Mouse (Mus musculus) neural tube, embryonic 15.5 days (tissue): ENCODE measurements around the gene Gm13283. TPM values are rescaled to one million over a fixed set of nuclear protein-coding genes. Genes with fewer than 3 reads are reported as not detected.
"Not testable (repeated sequence)": the region's sequence is repeated elsewhere in the genome, so short reads cannot be mapped to it uniquely, and the experiment has no call there.

Experiments
- ATAC-seq: fragments of 200-750 bp; cut with Nextera tagmentation; 2 replicates; pipeline ENCODE4 v1.8.0; 2017; ENCODE audit warnings: mild to moderate bottlenecking, moderate TSS enrichment, moderate library complexity; ENCODE audit not compliant: low FRiP score
- H3K27ac ChIP-seq: fragments of 300-500 bp; sonication (generic); replicated peaks from 2 replicates; pipeline ENCODE4 v1.5.1; 2015; ENCODE audit warnings: mild to moderate bottlenecking, inconsistent platforms
- H3K27me3 ChIP-seq: fragments of 300-500 bp; sonication (generic); replicated peaks from 2 replicates; pipeline ENCODE4 v1.6.1; 2015; ENCODE audit warnings: inconsistent platforms
- H3K36me3 ChIP-seq: fragments of 300-500 bp; sonication (generic); 2 replicates; pipeline ENCODE4 v1.6.1; 2015; ENCODE audit warnings: inconsistent platforms
- H3K4me1 ChIP-seq: fragments of 300-500 bp; sonication (generic); 2 replicates; pipeline ENCODE4 v1.6.1; 2015; ENCODE audit warnings: inconsistent platforms
- H3K4me2 ChIP-seq: fragments of 300-500 bp; sonication (generic); 2 replicates; pipeline ENCODE4 v1.6.1; 2015; ENCODE audit warnings: inconsistent platforms, mild to moderate bottlenecking, moderate library complexity
- H3K4me3 ChIP-seq: fragments of 300-500 bp; sonication (generic); replicated peaks from 2 replicates; pipeline ENCODE4 v1.5.1; 2015; ENCODE audit warnings: mild to moderate bottlenecking, inconsistent platforms
- H3K9ac ChIP-seq: fragments of 300-500 bp; sonication (generic); replicated peaks from 2 replicates; pipeline ENCODE4 v1.6.1; 2015; ENCODE audit warnings: mild to moderate bottlenecking, inconsistent platforms
- H3K9me3 ChIP-seq: fragments of 300-500 bp; sonication (generic); replicated peaks from 2 replicates; pipeline ENCODE4 v1.6.1; 2016; ENCODE audit warnings: inconsistent platforms
- WGBS: fragments of 180-500 bp; shearing (Covaris S2); methylation state at CpG from one replicate; pipeline ENCODE4 v1.1.7; 2015; ENCODE audit warnings: mixed read lengths; 5-methylcytosine and 5-hydroxymethylcytosine counted together
- polyA plus RNA-seq: library from polyadenylated mRNA; unstranded; fragments of >200 nt; fragmentation: Nextera tagmentation; extraction: Ambion mirVana; gene quantifications from 2 replicates; pipeline ENCODE4 v1.2.1, GENCODE M21; 2015

Gene Gm13283
- 0.18 TPM in 1 of 2 replicates, not detected in the other for polyA plus RNA-seq

DNA sequence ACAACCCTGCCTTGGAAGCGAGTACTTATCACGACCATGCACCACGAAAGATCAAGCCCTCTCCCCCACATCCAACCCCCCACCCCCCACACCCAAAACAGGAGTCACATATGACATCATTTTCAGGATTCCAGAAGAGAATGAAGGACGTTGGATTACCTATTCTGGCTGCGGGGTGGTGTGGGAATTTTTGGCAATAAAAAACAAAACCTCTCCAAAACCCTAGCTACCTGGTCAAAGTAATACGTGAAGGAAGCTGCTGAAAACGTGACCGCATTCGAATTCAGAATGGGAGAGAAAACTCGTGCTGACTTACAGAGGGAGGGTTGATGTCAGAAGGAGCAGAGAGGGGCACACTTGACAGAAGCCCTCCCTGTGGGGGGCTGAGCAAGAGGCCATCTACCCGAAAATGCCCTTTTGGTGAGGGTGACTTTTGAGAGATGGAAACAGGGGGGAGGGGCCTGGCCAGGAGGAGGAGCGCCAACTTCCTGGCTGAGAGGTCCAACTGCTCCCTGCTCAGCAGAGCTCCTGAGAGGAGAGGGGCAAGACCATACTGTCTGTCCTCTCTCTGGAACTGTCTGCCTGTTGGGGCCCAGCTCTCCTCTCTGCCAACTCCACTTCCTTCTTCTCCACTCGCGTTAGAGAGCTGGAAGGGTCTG, at the start of gene Gm13283:
TSS of gene Gm13283 (plus strand) at position 510 of the 659 bp plus-strand sequence.
- H3K4me1 ChIP-seq, H3K36me3 ChIP-seq, ATAC-seq, H3K27me3 ChIP-seq, H3K9me3 ChIP-seq, H3K27ac ChIP-seq, H3K9ac ChIP-seq: not testable (repeated sequence)
- 35% methylated on average over 9 of the region's 14 CpGs for WGBS
- H3K4me2 ChIP-seq: peak within 1 kb of the TSS; percentile 68
- H3K4me3 ChIP-seq: peak within 1 kb of the TSS; percentile 36

DNA sequence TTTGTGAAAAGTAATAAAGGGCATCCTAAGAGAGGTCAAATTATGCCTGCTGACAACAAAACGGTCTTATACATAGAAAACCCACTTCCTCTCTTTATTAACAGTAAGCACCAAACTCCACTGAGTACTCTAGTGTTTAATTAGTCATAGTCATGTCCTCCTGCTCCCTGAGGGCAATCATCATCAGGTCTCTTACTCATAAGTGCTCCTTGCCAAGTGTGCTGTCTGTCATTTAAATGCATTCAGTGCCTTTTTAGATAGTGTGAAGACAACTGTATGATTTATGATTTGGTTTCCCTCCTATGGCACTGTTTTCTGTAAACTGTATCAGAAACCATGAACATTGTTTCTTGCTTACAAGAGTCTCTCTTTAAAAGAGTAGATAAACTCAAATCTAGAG, 45.6 kb upstream of the Gm13283 start:
- Histone ChIP-seq H3K4me3 (no peak overlapping the region), H3K9ac (no peak overlapping the region), H3K27ac (no peak overlapping the region), H3K9me3 (no peaks in the 10 kb centered on the region), H3K36me3 (peaks cover 12% of the 10 kb centered on the region), H3K4me1 (peaks cover 18% of the 10 kb centered on the region), H3K27me3 (no peaks in the 10 kb centered on the region), H3K4me2 (no peak overlapping the region)
- WGBS: 78% methylated on average over 1 of the region's 1 CpGs
- ATAC-seq: no peak

DNA sequence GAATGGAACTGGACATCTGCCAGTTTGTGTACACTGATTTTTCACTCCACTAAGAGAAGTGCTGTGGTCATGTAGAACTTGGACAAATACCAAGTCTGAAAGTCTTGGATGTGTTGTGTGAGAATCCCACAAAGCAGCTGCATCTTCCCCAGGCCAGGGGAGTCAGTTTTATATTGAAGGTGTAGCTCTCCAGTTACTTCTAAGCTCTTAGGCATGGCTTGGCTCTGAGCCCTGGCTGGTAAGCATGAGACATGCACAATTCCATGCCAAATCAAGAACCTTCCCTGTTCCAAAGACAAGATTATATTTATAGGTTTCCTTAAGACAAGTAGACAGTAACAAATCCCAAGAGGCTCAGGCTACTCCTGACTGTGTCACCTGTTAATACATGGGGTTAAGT, 44.9 kb upstream of the Gm13283 start:
- H3K27ac ChIP-seq: no peak overlapping the region
- H3K4me1 ChIP-seq: peaks cover 22% of the 10 kb centered on the region
- peaks cover 12% of the 10 kb centered on the region for H3K36me3 ChIP-seq
- H3K9ac ChIP-seq: no peak overlapping the region
- no peaks in the 10 kb centered on the region for H3K9me3 ChIP-seq
- no peak overlapping the region for H3K4me3 ChIP-seq
- no peak for ATAC-seq
- H3K27me3 ChIP-seq: no peaks in the 10 kb centered on the region
- no peak overlapping the region for H3K4me2 ChIP-seq

DNA sequence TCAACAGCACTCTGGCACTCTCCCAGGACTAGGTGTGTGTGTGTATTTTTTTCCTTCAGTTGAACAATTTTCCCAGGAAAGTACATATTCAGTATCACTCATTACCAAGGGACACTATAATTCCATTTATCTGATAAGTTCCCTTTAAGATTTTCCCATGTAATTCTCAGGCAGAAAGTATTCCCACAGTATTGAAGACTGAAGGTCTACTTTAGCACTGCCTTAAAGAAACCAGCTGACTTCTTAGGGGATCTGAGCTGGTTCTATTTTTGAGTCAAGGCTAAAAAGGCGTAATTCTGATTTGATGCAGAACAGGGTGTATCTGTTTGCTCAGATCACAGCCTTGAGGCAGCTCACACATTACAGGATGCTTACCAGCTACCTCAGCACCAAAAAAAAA, 41.2 kb upstream of the Gm13283 start:
- WGBS: 59% methylated on average over 1 of the region's 1 CpGs
- no peaks in the 10 kb centered on the region for H3K9me3 ChIP-seq
- H3K9ac ChIP-seq: no peak overlapping the region; the same call in 1 of the 2 replicates

DNA sequence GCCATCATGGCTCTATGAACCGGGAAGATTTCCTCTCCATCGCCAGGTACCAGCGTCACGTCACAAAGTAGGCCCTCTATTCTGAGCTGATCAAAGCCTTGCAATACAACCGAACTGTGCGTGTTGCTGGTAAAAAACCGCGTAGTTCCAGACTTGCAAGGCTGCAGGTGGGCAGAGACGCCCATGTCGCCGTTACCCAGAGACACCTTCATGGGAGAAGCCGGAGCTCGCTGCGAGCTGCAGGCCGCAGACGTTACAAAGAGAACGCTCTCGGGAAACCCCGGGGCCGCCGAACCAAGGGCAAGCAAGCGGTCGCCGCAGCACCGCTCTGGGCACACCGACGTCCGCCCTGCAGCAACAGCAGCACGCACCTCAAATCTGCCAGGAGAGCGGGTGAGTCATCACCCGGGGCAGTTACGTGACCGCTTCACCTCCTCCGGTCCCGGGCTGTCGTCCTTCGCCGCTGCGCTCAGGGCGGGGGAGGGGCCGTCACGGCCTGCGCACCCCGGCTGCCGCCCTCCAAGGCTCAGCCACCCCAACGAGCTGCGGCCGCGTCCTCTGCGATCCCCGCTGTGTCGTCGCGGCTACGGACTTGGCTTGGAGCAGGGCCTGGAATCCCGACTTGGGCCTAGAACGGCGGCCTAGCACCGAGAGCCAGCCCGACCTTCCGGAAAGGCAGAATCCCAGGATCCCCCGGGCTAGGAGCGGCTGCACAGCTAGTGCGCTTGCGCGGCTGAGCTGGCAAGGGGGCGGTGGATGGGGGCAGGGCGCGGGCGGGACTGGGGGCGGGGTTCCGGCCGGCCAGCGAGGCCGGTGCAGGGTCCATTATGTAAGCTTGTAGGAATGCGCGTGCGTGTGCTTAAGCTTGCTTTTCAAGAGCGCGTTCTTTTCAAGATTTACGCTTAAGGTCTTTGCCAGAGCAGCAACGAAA, 37.9 kb upstream of the Gm13283 start, which contains the start of the genes Gm26566 and Klhl9:
TSS of gene Gm26566 (plus strand) at position 15 of the 931 bp plus-strand sequence.
TSS of gene Klhl9 (minus strand) at position 675 of the 931 bp plus-strand sequence.
- H3K4me3 ChIP-seq: peak within 1 kb of the TSS; percentile 89
- H3K4me1 ChIP-seq: peaks cover 29% of the 10 kb centered on the region
- H3K36me3 ChIP-seq: 0 out of 2 replicates have a peak, but pooled peaks cover 5% of the 10 kb centered on the region
- H3K9me3 ChIP-seq: no peaks in the 10 kb centered on the region
- H3K27ac ChIP-seq: peak within 1 kb of the TSS; percentile 97
- WGBS: under 1% methylated on average over 80 of the region's 82 CpGs
- peak; percentile 99 for ATAC-seq
- peak within 1 kb of the TSS; percentile 87 for H3K4me2 ChIP-seq
- H3K9ac ChIP-seq: peak within 1 kb of the TSS; percentile 100
- H3K27me3 ChIP-seq: no peaks in the 10 kb centered on the region

More for the DNA sequence above, 41.2 kb upstream of the Gm13283 start:
- Histone ChIP-seq H3K27me3 (no peaks in the 10 kb centered on the region), H3K4me2 (peak overlapping the region; percentile 87), H3K36me3 (peaks cover 18% of the 10 kb centered on the region), H3K4me3 (peak overlapping the region; percentile 28), H3K4me1 (peaks cover 34% of the 10 kb centered on the region), H3K27ac (no peak overlapping the region)
- no peak for ATAC-seq

DNA sequence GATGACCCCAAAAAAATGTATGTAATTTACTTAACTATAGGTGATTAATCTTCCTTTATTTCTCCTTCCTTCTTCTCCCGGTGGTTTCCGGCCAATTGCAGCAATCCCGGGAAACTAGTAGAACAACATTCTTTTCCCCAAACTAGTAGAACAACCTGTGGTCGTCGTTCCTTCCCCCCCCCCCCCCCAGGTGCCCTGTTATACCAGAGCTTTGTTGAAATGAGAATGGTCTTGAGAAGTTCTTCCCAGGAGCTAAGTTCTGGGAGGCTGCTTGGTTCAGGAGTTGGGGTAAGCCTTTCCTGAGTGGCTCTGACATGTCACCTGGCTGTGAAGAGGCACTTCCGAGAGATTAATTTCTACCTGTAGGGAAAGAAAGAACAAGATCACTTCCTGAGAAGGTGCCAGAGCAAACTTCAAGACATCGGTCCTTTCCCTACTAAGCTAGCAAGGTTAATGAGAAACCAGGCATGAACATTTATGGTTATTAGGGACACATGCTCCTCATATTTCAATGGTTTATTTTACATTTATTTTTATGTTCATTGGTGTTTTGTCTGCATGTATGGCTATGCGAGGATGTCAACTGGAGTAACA, 36.3 kb upstream of the Gm13283 start:
- Histone ChIP-seq H3K9me3 (no peaks in the 10 kb centered on the region), H3K4me2 (no peak overlapping the region), H3K27me3 (no peaks in the 10 kb centered on the region), H3K4me3 (no peak overlapping the region), H3K9ac (no peak overlapping the region), H3K4me1 (peaks cover 21% of the 10 kb centered on the region), H3K36me3 (0 out of 2 replicates have a peak, but pooled peaks cover 5% of the 10 kb centered on the region), H3K27ac (no peak overlapping the region)
- WGBS: 56% methylated on average over 8 of the region's 8 CpGs
- ATAC-seq: no peak

DNA sequence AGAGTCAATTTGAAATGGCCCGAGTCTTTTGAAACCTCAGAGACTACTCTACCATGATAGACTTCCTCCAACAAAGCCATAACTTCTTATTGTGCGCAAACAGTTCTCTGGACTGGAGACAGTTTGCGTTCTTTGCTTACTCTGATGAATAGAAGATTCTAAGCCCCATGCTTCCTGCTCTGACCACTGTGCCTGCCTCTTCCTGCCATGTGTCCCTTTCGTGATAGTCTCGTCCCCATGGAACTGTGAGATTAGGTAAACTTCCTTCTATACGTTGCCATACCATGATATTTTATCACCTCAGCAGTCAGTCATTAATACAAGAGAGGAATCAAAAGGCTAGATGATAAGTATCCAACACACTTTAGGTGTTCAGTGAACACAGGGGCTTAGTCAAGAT, 33.2 kb upstream of the Gm13283 start:
- Histone ChIP-seq H3K9me3 (no peaks in the 10 kb centered on the region), H3K27ac (no peak overlapping the region), H3K4me1 (no peaks in the 10 kb centered on the region), H3K27me3 (no peaks in the 10 kb centered on the region), H3K36me3 (no peaks in the 10 kb centered on the region), H3K9ac (no peak overlapping the region), H3K4me3 (no peak overlapping the region), H3K4me2 (no peak overlapping the region)
- 91% methylated on average over 6 of the region's 6 CpGs for WGBS
- no peak for ATAC-seq

DNA sequence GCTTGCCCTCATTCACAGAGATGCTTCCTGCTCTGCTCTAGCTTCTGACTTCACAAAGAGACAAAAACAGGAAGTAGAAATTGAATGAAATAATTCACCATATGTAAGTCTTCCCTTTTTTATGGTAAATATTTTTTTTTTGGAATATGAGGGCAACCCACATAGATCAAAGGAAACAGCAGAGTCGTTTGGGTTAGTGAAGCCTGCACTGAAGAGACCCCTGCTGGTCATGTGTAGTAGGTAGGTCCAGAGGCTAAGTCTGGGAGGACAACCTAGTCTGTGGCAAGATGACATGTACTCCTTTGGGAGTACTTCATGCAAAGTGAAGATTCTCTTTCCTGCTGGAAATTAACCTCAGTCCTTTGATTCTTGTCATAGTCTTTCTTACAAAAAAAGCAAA, 32.6 kb upstream of the Gm13283 start:
- Histone ChIP-seq H3K4me3 (no peak overlapping the region), H3K4me1 (no peaks in the 10 kb centered on the region), H3K27me3 (no peaks in the 10 kb centered on the region), H3K9ac (no peak overlapping the region), H3K9me3 (no peaks in the 10 kb centered on the region), H3K4me2 (no peak overlapping the region), H3K36me3 (no peaks in the 10 kb centered on the region), H3K27ac (no peak overlapping the region)
- ATAC-seq: no peak
- WGBS: 3% methylated on average over 1 of the region's 1 CpGs

DNA sequence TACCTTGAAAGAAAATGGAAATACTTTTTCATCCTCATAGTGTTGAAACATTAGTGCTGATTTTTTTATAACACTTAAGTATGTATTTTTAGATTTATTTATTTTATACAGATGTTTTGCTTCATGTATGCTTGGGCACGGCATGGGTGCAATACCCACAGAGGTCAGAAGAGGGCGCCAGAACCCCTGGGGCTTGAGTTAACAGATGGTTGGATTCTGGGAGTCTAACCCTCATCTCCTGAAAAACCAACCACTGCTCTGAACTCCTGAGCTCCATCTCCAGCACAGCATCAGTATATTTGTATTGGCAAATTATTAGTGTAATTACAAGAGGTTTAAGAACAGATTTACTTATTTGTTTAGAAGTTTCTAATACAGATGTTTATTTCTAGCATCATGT, 21.4 kb upstream of the Gm13283 start:
- H3K36me3 ChIP-seq: no peaks in the 10 kb centered on the region
- H3K27ac ChIP-seq: no peak overlapping the region
- H3K27me3 ChIP-seq: no peaks in the 10 kb centered on the region
- H3K9ac ChIP-seq: no peak overlapping the region
- ATAC-seq: no peak
- no peaks in the 10 kb centered on the region for H3K4me1 ChIP-seq
- 3% methylated on average over 2 of the region's 2 CpGs for WGBS
- no peak overlapping the region for H3K4me2 ChIP-seq
- H3K4me3 ChIP-seq: no peak overlapping the region
- no peaks in the 10 kb centered on the region for H3K9me3 ChIP-seq

DNA sequence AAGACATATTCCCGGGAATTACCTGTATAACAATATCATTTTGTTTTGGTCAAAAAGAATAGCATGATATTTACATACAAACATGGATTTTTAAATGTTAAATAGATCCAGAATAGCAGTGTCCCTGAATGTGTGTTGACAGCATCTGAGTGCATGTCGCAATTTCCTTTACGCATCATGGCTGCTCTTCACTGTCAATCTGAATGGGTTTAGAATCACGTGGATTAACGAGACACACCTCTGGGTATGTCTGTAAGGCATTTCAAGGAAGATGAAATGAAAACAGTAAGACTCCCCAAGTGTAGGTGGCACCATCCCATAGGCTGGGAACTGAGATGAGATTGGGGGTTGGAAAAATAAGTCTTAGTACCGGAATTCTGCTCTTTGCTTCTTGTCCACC, 20.9 kb upstream of the Gm13283 start:
- WGBS: 94% methylated on average over 6 of the region's 6 CpGs
- H3K36me3 ChIP-seq: no peaks in the 10 kb centered on the region
- no peaks in the 10 kb centered on the region for H3K4me1 ChIP-seq
- no peaks in the 10 kb centered on the region for H3K27me3 ChIP-seq
- no peaks in the 10 kb centered on the region for H3K9me3 ChIP-seq
- no peak overlapping the region for H3K27ac ChIP-seq
- no peak overlapping the region for H3K4me3 ChIP-seq
- ATAC-seq: no peak
- H3K9ac ChIP-seq: no peak overlapping the region
- no peak overlapping the region for H3K4me2 ChIP-seq

DNA sequence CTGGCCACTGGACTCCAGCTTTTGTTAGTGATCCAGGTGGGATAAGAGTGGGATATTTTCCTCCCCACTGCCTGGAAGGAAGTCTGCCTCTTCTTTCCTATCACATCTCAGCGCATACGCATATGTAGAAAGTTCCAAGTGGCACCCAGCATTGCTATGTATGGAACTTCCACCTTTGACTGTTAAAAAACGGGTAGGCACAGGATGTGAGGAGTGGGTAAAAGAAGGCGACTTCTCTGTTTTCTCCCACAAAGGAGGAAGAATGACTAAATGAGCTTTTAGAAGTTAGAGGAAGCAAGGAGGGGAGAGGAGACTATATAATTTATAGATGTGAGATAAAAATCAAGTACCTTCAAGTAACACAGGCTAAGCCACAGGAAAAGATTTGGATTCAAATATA, 18.5 kb upstream of the Gm13283 start:
- ATAC-seq: no peak
- Histone ChIP-seq H3K9ac (no peak overlapping the region), H3K27ac (no peak overlapping the region), H3K4me3 (no peak overlapping the region), H3K27me3 (no peaks in the 10 kb centered on the region), H3K4me2 (no peak overlapping the region), H3K4me1 (no peaks in the 10 kb centered on the region), H3K9me3 (no peaks in the 10 kb centered on the region), H3K36me3 (no peaks in the 10 kb centered on the region)
- 92% methylated on average over 4 of the region's 4 CpGs for WGBS
